ENCODE assay signal across 27 mouse cellular contexts in the genomic region with DNA sequence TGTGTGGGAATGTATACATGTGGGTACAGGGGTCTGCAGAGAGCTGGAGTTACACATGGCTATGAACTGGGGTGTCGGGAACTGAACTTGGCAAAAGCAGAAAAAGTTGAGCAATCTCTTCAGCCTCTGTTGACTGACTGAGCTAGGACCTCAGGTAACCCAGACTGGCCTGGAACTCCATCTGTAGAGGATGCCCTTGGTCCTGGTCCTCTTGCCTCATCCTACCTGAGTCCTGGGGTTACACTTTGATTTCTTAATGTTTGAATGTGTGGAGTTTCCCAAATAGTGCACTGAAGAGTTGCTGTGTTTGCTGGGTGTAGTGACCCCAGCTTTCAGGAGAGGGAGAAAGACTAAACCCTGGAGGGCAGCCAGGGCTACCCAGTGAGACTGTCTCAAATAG. TPM values are rescaled to one million over a fixed set of nuclear protein-coding genes. Genes with fewer than 3 reads are reported as not detected.
"Had no signal": no experiment of that assay in that cellular context is flagged by ENCODE, and none has a peak within 500 bp of the region (broad histone marks: within the 10 kb centered on the region; RNA-seq: fewer than 3 reads in every experiment).

No protein-coding gene starts in this region.

- H3K4me2 ChIP-seq: midbrain, embryonic 12.5 days; neural tube, embryonic 13.5 days had no signal

- H3K36me3 ChIP-seq: midbrain, embryonic 12.5 days; neural tube, embryonic 13.5 days had no signal

- H3K9ac ChIP-seq: midbrain, embryonic 12.5 days; neural tube, embryonic 13.5 days had no signal

- ATAC-seq: intestine, postnatal 0 days; midbrain, embryonic 16.5 days had no signal

- DNase-seq: kidney, adult 2 months; kidney, postnatal 10 days; kidney, postnatal 36 days; layer of hippocampus, postnatal 36 days; lung, adult 2 months; lung, postnatal 14 days; lung, postnatal 4 days had no signal

- H3K9me3 ChIP-seq: midbrain, embryonic 12.5 days; neural tube, embryonic 13.5 days had no signal

- H3K4me3 ChIP-seq: left cerebral cortex, adult 2 months; midbrain, embryonic 12.5 days; myocyte; neural tube, embryonic 13.5 days had no signal

- H3K27ac ChIP-seq: left cerebral cortex, adult 2 months; midbrain, embryonic 12.5 days; neural tube, embryonic 13.5 days had no signal

RNA-seq across cellular contexts. Expression of gene Gm12248, which starts 2.6 kb away (rescaled TPM):
- total RNA-seq: layer of hippocampus, adult 8-10 months; layer of hippocampus, postnatal 10 days; layer of hippocampus, postnatal 36 days; left cerebral cortex, adult 2 months; left cerebral cortex, postnatal 10 days; left cerebral cortex, postnatal 36 days; megakaryocyte progenitor cell, adult 5-6 weeks; megakaryocyte-erythroid progenitor cell, adult 5-6 weeks; monocyte, adult 5-6 weeks; neutrophil, adult 5-6 weeks had no signal
- polyA plus RNA-seq: intestine, embryonic 14.5 days; intestine, postnatal 0 days; kidney, embryonic 14.5 days; limb, embryonic 11.5 days; limb, embryonic 14.5 days; lung, embryonic 16.5 days; midbrain, embryonic 12.5 days; neural tube, embryonic 13.5 days; stomach, embryonic 16.5 days had no signal
